Mouse (Mus musculus): Measurements from ENCODE around the gene Prkn. TPM values are rescaled to one million over a fixed set of nuclear protein-coding genes. Genes with fewer than 3 reads are reported as not detected.

Prkn gene
- polyA plus RNA-seq, 1 experiment from 2014 or later, result 0.64 TPM

DNA sequence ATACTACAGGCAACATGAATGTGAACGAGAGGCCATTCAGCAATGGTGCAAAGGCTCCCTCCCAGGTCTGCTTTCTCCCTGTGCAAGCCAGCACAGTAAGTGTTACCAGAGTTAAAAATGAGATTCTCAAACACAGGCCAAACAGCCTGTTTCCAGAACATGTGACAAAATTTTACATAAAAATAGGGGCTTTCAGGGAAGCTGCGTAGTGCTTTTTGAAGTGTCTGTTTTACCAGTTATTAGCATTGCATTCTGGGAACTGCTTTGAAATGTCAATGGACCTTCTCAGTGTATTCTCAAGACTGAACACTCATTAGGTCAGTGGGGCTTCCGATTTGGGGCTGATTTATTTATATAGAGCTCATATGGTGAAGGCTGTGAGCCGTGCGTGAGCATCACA lies 799.6 kb downstream of the Prkn start:
- 73% methylated on average over 5 of the region's 5 CpGs for WGBS (ENCODE audit: insufficient replicate concordance)
- no peak for ATAC-seq
- H3K27ac ChIP-seq, result no peak overlapping the region
- no peak overlapping the region for H3K9ac ChIP-seq
- H3K4me1 ChIP-seq, result no peaks in the 10 kb centered on the region
- H3K9me3 ChIP-seq (replicated peaks), result no peaks in the 10 kb centered on the region
- H3K27me3 ChIP-seq (replicated peaks), result no peaks in the 10 kb centered on the region
- H3K4me3 ChIP-seq, result no peak overlapping the region
- H3K4me2 ChIP-seq, result no peak overlapping the region
- no peaks in the 10 kb centered on the region for H3K36me3 ChIP-seq

DNA sequence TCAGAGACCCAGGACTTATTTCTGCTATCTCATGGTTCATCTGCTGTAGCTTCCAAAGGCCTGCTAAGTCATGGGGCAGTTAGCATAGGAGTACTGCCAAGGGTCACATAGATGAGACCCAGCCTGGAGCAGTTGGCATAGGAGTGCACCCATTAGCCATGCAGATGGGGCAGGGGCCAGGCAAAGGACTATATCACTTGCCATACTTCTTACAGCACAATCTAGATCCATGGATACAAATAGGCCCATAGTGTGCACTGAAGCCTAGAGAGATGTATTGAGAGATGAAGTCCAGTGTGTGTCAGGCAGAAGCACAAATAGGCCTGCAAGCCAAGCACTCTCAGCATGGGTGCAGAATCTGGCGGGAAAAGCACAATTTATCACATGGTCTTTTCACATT lies 802.1 kb downstream of the Prkn start:
- no peaks in the 10 kb centered on the region for H3K27me3 ChIP-seq (replicated peaks)
- H3K36me3 ChIP-seq, result no peaks in the 10 kb centered on the region
- H3K4me2 ChIP-seq, result no peak overlapping the region
- H3K27ac ChIP-seq, result no peak overlapping the region
- no peaks in the 10 kb centered on the region for H3K4me1 ChIP-seq
- ATAC-seq, result no peak
- H3K4me3 ChIP-seq, result no peak overlapping the region
- no peak overlapping the region for H3K9ac ChIP-seq
- no peaks in the 10 kb centered on the region for H3K9me3 ChIP-seq (replicated peaks)
- WGBS (ENCODE audit: insufficient replicate concordance), result 56% methylated on average over 1 of the region's 1 CpGs

GRCm38 (mm10) chr17:11644016-11644415 lies 803.8 kb downstream of the Prkn start:
- no peak for ATAC-seq
- Histone ChIP-seq H3K27me3 (replicated peaks) (no peaks in the 10 kb centered on the region), H3K9me3 (replicated peaks) (no peaks in the 10 kb centered on the region), H3K9ac (no peak overlapping the region), H3K4me1 (no peaks in the 10 kb centered on the region), H3K4me2 (no peak overlapping the region), H3K36me3 (no peaks in the 10 kb centered on the region), H3K4me3 (no peak overlapping the region), H3K27ac (no peak overlapping the region)
- 67% methylated on average over 4 of the region's 4 CpGs for WGBS (ENCODE audit: insufficient replicate concordance)

GRCm38 (mm10) chr17:11644873-11645464 lies 804.8 kb downstream of the Prkn start:
- no peak overlapping the region for H3K4me2 ChIP-seq
- no peaks in the 10 kb centered on the region for H3K27me3 ChIP-seq (replicated peaks)
- ATAC-seq, result no peak
- no peak overlapping the region for H3K27ac ChIP-seq
- H3K36me3 ChIP-seq, result no peaks in the 10 kb centered on the region
- H3K9ac ChIP-seq, result no peak overlapping the region
- no peak overlapping the region for H3K4me3 ChIP-seq
- 59% methylated on average over 3 of the region's 3 CpGs for WGBS (ENCODE audit: insufficient replicate concordance)
- no peaks in the 10 kb centered on the region for H3K4me1 ChIP-seq
- no peaks in the 10 kb centered on the region for H3K9me3 ChIP-seq (replicated peaks)

GRCm38 (mm10) chr17:11656397-11656796 lies 816.2 kb downstream of the Prkn start:
- no peak overlapping the region for H3K4me3 ChIP-seq
- ATAC-seq, result no peak
- no peaks in the 10 kb centered on the region for H3K27me3 ChIP-seq (replicated peaks)
- no peak overlapping the region for H3K4me2 ChIP-seq
- WGBS (ENCODE audit: insufficient replicate concordance), result 67% methylated on average over 5 of the region's 5 CpGs
- no peaks in the 10 kb centered on the region for H3K36me3 ChIP-seq
- no peak overlapping the region for H3K27ac ChIP-seq
- no peaks in the 10 kb centered on the region for H3K4me1 ChIP-seq
- H3K9me3 ChIP-seq (replicated peaks), result no peaks in the 10 kb centered on the region
- H3K9ac ChIP-seq, result no peak overlapping the region

DNA sequence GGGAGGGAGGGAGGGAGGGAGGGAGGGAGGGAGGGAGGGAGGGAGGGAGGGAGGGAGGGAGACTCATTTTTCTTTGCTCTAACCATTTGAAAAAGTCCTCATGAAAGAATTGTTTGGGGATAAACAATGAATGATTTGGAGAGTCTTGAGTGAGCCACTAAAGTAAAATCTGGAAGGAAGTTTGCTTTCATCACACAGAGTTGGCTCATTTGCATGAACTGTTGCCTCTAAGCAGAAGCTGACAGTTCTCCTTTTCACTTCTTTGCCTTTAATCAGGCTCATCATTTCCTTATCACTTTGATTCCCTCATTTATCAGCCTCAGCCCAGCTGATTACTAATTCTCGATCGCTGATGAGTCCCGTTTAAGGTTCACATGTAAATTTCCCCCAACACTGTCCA lies 816.7 kb downstream of the Prkn start:
- H3K27me3 ChIP-seq (replicated peaks), result no peaks in the 10 kb centered on the region
- H3K36me3 ChIP-seq, result no peaks in the 10 kb centered on the region
- H3K9ac ChIP-seq, result no peak overlapping the region
- H3K4me1 ChIP-seq, result no peaks in the 10 kb centered on the region
- no peak overlapping the region for H3K27ac ChIP-seq
- no peaks in the 10 kb centered on the region for H3K9me3 ChIP-seq (replicated peaks)
- no peak overlapping the region for H3K4me2 ChIP-seq
- WGBS (ENCODE audit: insufficient replicate concordance), result 63% methylated on average over 3 of the region's 3 CpGs
- H3K4me3 ChIP-seq, result no peak overlapping the region
- ATAC-seq, result no peak

DNA sequence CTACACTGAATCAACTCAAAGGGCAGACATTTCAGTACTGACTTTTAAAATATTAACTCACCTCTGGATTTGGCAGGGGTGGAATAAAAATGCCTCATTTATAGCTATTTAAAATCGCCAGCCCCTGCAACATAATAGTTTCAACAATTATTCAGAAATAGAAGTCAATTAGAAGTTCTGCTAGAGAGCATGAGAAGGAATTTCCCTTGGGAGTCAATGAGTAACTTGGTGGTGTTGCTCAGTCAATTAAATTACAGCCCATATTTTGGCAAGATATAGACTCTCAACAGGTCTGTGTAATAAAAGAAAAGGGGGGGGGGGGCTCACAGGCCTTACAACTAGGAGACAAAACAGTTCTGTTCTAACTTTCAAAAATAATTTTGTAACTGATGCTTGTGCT lies 821.7 kb downstream of the Prkn start:
- Histone ChIP-seq H3K27ac (no peak overlapping the region), H3K27me3 (replicated peaks) (no peaks in the 10 kb centered on the region; the same call in 1 of the 2 replicates), H3K36me3 (no peaks in the 10 kb centered on the region), H3K9me3 (replicated peaks) (no peaks in the 10 kb centered on the region), H3K4me2 (no peak overlapping the region), H3K9ac (no peak overlapping the region), H3K4me1 (no peaks in the 10 kb centered on the region), H3K4me3 (no peak overlapping the region)
- no peak for ATAC-seq
- 49% methylated on average over 1 of the region's 1 CpGs for WGBS (ENCODE audit: insufficient replicate concordance)

GRCm38 (mm10) chr17:11663437-11663836 lies 823.3 kb downstream of the Prkn start:
- Histone ChIP-seq H3K27ac (no peak overlapping the region), H3K4me3 (no peak overlapping the region), H3K4me2 (no peak overlapping the region), H3K27me3 (replicated peaks) (no peaks in the 10 kb centered on the region; the same call in 1 of the 2 replicates), H3K9ac (no peak overlapping the region), H3K4me1 (no peaks in the 10 kb centered on the region), H3K9me3 (replicated peaks) (no peaks in the 10 kb centered on the region), H3K36me3 (no peaks in the 10 kb centered on the region)
- ATAC-seq, result no peak
- WGBS (ENCODE audit: insufficient replicate concordance), result 74% methylated on average over 7 of the region's 7 CpGs

DNA sequence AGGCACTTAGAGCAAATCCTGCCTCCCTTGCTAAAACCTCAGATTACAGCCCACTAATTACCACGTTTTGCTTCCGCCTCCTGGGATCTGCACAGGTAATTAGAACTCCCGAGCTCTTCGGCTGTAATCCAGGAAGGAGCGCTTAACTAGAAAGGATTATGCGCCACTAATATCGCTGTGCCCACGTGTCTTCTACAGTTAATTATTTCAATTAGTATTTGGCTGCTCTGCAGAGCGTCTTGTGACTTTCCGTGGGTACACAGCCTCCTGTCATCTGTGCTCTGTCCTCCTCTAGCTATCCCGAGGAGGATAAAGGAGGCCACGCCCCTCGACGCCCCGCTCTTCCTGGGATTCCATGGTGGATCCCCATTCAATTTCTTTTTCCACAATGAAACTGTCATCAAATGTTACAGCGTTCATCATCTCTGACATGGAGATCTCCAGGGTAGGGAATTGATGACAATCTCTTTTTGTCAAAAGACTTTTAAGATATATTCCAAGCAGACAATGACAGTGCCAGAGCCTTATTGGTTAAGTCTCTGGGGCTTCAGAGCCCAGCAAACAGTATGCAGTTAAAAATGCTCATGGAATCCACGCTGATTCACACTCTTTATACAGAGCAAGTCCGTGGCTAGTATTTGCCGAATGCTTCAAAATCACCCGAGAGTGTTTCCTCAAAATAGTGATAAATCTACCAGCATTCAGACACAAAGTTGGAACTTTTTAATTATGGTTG lies 824.6 kb downstream of the Prkn start:
- H3K4me1 ChIP-seq, result no peaks in the 10 kb centered on the region
- H3K9me3 ChIP-seq (replicated peaks), result no peaks in the 10 kb centered on the region
- H3K4me3 ChIP-seq, result no peak overlapping the region
- H3K9ac ChIP-seq, result no peak overlapping the region
- no peak overlapping the region for H3K27ac ChIP-seq
- ATAC-seq, result no peak
- no peaks in the 10 kb centered on the region; the same call in 1 of the 2 replicates for H3K27me3 ChIP-seq (replicated peaks)
- H3K4me2 ChIP-seq, result no peak overlapping the region
- whole genome bisulfite sequencing (ENCODE audit: insufficient replicate concordance), result 38% methylated on average over 20 of the region's 20 CpGs
- H3K36me3 ChIP-seq, result no peaks in the 10 kb centered on the region

GRCm38 (mm10) chr17:11679716-11680115 lies 839.5 kb downstream of the Prkn start:
- Histone ChIP-seq H3K4me2 (no peak overlapping the region), H3K9me3 (replicated peaks) (no peaks in the 10 kb centered on the region), H3K4me1 (no peaks in the 10 kb centered on the region), H3K9ac (no peak overlapping the region), H3K27me3 (replicated peaks) (peaks cover 6% of the 10 kb centered on the region), H3K27ac (no peak overlapping the region), H3K36me3 (no peaks in the 10 kb centered on the region), H3K4me3 (no peak overlapping the region)
- ATAC-seq, result no peak
- WGBS (ENCODE audit: insufficient replicate concordance), result 77% methylated on average over 6 of the region's 6 CpGs

DNA sequence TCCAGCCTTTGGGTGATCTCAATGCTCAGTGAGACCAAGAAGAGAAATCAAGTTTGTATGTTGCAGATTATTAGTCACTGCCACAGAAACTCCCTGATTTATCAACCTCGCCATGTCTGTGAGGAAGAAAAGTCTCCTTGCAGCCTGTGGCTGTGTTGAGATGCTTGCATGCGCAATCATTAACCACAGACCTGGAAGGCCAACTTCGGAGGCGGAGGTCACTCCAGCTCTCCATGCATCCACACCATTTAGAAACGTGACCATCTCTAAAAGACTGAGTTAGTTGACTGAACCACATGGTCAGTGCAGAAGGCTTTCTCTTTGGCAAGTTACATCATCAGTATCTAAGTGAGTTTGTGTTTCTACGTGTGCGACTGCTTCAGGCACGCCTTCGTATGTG lies 840.3 kb downstream of the Prkn start:
- no peaks in the 10 kb centered on the region for H3K36me3 ChIP-seq
- H3K4me3 ChIP-seq, result no peak overlapping the region
- no peaks in the 10 kb centered on the region for H3K9me3 ChIP-seq (replicated peaks)
- no peak overlapping the region for H3K9ac ChIP-seq
- ATAC-seq, result no peak
- H3K27me3 ChIP-seq (replicated peaks), result peaks cover 6% of the 10 kb centered on the region
- WGBS (ENCODE audit: insufficient replicate concordance), result 72% methylated on average over 9 of the region's 9 CpGs
- H3K27ac ChIP-seq, result no peak overlapping the region
- H3K4me1 ChIP-seq, result no peaks in the 10 kb centered on the region
- no peak overlapping the region for H3K4me2 ChIP-seq

GRCm38 (mm10) chr17:11681825-11682372 lies 841.7 kb downstream of the Prkn start:
- 58% methylated on average over 11 of the region's 11 CpGs for WGBS (ENCODE audit: insufficient replicate concordance)

More at GRCm38 (mm10) chr17:11681825-11682372, 841.7 kb downstream of the Prkn start:
- no peak overlapping the region for H3K4me3 ChIP-seq
- no peaks in the 10 kb centered on the region for H3K36me3 ChIP-seq
- H3K4me2 ChIP-seq, result no peak overlapping the region
- ATAC-seq, result no peak
- H3K27ac ChIP-seq, result no peak overlapping the region
- H3K9me3 ChIP-seq (replicated peaks), result no peaks in the 10 kb centered on the region
- no peak overlapping the region for H3K9ac ChIP-seq
- H3K27me3 ChIP-seq (replicated peaks), result peaks cover 6% of the 10 kb centered on the region
- H3K4me1 ChIP-seq, result no peaks in the 10 kb centered on the region

All from liver, embryonic 12.5 days (tissue).